Mouse (Mus musculus): Measurements from ENCODE around the gene Cdc7.

DNA sequence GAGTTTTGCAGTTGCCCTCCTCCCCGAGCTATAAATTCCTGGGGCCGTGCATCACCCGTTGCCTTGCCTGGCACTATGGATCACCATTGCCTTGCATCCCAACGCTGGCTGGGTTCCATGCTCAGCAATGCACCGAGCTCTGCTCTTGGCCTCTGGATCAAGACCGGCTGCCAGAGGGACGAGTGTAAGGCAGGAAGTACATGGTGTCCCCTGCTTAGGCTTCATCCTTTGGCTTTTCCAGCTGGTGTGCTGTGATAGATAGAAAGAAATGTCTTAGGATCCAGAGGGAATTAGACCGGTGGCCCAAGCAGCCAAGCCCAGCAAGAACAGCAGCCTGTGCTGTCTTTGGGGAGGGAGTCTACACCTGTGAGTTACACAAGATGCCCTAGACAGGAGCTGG is 61.7 kb downstream of the Cdc7 start:
- TF ChIP-seq POLR2A (IDR thresholded peaks at IDR 0.05; ENCODE audit: borderline replicate concordance, extremely low read depth, low read depth, low read length) (no peak), CTCF (IDR thresholded peaks at IDR 0.05; ENCODE audit: insufficient read depth, low read length) (no peak)
